Mouse (Mus musculus): ENCODE measurements around the gene Hist1h2bq.

- no peak for TF ChIP-seq CTCF (conservative IDR thresholded peaks at IDR 0.05; ENCODE audit: low read length)
- TF ChIP-seq NANOG (IDR thresholded peaks at IDR 0.05; ENCODE audit: borderline replicate concordance, low read length) = no peak
These were observed 30.9 kb downstream of the Hist1h2bq start for GRCm38 (mm10) chr13:21778814-21779766.
